Mouse (Mus musculus) retina, postnatal 7 days (tissue): Measurements from ENCODE around the gene Garem2.

Experiments used
- DNase-seq: peaks from one replicate; pipeline ENCODE4 v3.0.0-alpha.2; 2012; ENCODE audit warnings: low read depth, low spot score

The Garem2 gene

DNA sequence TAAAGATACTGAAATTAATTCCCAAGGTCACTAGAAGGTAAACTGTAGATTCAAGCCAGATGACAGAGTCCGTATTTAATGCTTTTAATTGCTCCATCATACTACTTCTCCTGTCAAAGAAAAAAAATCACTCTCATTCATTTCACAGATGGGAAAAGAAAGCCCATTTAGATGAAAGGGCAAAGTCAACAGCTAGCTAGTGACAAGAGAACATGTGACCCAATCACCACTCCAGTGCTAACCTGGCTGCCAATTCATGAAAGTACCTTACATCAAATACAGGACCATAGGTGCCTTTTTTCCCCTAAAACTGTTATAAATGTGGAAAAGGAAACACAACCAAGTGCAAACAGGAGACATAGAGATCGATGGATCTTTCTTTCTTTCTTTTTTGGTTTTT lies 48.3 kb downstream of the Garem2 start:
- no peak for DNase-seq

DNA sequence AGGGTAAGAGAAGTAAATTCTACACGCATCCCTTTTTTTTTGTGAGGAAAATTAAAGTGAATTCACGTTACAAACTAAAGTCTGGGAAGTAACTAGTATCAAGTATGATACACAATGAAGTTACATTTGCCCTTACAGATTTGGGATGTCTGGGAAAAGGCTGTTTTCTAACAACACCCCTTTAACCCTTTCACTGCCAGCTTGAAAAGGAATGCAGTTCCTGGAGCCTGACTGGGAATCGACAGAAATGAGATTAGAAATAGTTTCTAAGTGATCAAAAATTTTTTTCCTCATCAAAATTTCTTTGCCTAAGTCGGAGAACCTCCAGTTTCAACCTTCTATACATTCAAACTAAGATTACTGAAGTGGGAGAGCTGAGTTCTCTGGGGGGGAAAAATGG lies 49.1 kb downstream of the Garem2 start:
- DNase-seq, result no peak

DNA sequence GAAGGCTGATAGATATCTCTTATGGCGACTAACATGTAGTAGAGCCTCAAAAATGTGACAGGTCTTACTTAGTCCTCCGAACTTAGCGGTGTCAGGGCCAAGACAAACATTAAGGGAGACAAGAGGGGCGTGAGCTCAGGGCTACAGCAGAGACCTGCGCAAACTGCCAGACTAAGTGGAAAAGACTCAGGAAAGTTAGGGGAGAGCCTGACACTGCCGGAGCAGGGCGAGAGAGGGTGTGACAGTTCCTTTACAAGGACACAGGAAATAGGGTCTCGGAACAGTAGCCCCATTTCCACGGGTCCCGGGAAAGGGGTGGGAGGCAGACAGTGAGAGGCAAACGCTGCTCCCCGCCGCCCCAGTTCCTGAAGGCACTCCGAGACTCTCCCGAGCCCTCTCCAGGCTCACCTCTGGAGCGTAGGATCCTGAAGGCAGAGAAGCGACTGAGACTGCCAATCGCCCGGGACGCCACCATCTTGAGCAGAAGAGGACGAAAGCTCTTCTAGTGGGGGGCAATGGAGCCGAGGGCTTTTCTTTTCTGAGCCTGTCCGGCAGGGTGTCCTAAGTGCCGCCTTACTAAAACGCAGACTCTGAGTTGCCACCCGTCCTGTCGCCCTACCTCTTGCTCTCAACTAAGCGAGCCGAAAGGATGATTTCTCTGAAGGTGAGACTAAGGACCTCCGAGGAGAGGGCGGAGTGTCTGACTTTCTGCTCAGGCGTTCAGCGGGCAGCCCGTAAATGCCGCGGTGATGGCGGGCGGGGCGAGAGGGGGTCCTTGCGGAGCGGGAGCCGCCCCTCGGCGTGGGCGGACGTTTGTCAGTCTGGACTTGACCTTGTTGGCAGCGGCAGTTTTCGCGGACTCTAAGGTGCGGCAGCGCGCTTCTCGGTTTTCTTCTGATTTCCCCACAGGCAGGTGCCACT lies 49.8 kb downstream of the Garem2 start, which contains the start of the genes Hadha and Hadhb:
Hadha (minus strand) TSS at position 689 of the 921 bp plus-strand sequence.
Hadhb (plus strand) TSS at position 775 of the 921 bp plus-strand sequence.
- peak; percentile 85 for DNase-seq

DNA sequence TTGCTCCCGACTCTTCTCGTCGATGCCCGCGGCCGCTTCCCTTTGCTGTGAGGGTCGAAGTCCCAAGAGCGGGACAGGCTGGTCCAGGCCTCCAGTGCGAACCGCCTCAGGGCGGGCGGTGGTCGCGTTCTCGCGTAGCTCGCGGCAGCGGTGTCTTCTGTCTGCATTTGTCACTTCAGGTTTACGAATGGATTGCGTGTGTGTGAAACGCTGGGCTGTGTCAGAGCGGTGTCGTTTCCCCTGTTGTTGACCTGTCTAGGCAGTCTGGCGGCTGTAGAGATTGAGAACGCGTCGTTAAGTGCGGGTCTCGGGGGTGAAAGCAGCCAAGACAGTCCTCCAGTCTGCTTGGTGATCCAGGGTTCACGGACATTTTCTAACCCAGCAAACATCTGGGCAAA lies 50.4 kb downstream of the Garem2 start:
- DNase-seq, result no peak

DNA sequence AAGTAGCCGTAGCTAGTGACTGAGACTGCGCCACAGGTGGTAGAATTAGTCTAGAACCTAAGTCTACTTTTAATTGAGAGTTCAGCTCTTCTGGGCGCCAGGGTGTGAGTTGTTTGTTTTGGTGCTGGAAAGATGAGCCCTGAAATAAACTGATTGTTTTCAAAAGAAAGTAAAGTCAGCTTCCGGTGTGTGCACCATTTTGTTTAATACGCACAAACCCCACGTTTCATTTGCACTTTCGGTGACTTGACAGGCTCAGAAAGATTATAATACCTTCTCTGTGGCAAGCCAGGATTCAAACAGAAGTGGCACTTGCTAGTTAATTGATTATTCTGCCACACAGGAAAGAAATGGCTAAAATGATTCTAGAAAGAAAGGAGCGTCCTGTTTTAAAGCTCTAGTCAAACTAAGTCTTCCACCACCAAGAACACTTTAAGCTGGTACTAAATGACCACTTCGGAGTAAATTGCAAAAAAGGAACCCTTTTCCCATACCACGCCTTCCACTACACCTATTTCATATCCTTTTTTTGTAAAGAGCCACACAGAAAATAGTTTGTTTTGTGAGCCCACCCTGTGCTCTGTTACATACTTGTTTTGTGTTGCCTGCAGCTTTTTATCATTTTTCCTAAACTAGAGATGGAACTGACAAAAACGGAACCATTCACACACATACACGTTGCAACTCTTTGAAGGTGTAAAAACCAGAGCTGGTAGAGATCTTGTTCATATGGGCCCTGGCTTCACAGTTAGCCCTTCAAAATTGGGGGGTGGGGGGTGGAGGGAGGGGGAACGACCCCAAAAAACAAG lies 51.1 kb downstream of the Garem2 start:
- DNase-seq, result no peak

GRCm38 (mm10) chr5:30159601-30160000 lies 54.6 kb downstream of the Garem2 start:
- DNase-seq, result no peak

- DNase-seq, result no peak
Measured at GRCm38 (mm10) chr5:30161836-30162235, 56.9 kb downstream of the Garem2 start.

GRCm38 (mm10) chr5:30162339-30162738 lies 57.4 kb downstream of the Garem2 start:
- DNase-seq, result no peak

DNA sequence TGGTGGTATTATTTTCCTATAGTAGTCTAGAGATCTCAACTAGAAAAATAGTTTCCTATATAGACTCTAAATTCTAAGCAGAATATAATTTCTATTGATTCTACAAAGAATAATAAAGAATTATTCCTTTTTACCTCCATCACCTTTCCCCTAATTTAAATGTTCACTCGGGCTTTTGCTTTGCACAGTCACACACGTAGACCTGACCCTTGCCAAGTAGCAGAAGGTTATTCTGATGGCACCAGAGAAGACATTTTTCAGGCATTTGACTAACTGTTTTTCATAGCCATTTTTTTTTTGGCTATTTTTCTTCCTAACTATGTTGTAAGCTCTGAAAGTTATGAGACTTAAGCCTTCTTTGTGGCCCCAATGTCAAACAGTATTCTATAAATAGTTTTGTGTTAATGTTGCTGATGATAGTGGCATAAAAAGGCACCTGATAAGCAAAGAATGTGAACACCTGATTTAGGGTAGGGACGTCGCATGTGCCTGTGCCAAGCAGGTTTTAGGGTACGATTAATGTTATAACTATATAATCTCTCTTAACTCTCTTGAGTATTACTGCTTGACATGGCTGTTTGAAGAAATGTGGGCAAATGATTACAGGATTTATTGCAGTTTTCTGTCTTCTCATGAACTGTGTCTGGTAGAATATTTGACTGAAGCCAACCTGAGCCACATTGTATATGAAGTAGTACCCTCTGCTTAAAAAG lies 60.4 kb downstream of the Garem2 start:
- no peak for DNase-seq
